Mouse (Mus musculus): ENCODE results near the gene Tmsb10. TPM values are rescaled to one million over a fixed set of nuclear protein-coding genes. Genes with fewer than 3 reads are reported as not detected.

The Tmsb10 gene
- 100 to 1,000 TPM; 318 to 329 TPM for total RNA-seq (2021)
- long read RNA-seq, experiment 1, transcript Tmsb10-202 (2 exons, 690 nt) = minor isoform, 232 of 565 reads
- long read RNA-seq, experiment 1, transcript Tmsb10-203 (3 exons, 570 nt) = major isoform, 326 of 565 reads
- long read RNA-seq, experiment 1, partial matches to known transcripts = 1 of 565 reads
- long read RNA-seq, experiment 1, other reads (novel, unspliced or antisense) = 4 of 565 reads
- long read RNA-seq, experiment 2, transcript Tmsb10-202 (2 exons, 690 nt) = minor isoform, 211 of 668 reads
- long read RNA-seq, experiment 2, transcript Tmsb10-203 (3 exons, 570 nt) = major isoform, 442 of 668 reads
- long read RNA-seq, experiment 2, partial matches to known transcripts = 9 of 668 reads
- long read RNA-seq, experiment 2, other reads (novel, unspliced or antisense) = 4 of 668 reads

DNA sequence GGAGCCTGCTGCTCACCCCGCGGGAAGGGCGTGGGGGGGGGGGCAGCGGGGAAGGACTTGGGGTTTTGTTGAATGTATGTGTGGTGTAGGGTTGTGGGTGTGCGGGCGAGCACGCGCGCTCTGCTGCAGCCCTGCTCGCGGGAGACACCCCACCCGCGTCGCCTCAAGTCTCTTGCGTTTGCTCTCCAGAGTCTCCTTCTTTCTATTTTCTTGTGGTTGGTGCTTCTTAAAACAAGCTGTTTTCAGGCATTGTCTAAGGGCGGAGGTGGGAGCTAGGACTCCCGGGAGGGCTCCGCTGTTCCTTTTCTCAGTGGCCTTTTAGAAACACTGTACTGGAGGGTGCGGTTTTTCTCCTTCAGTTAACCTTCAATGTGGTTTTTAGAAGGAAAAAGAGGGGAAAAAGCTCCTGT is at the start of gene Tmsb10:
Gene Tmsb10, minus strand, starts transcription at position 87 of the 410 bp plus-strand sequence.
- Histone ChIP-seq H3K27ac (peak within 1 kb of the TSS; percentile 94), H3K4me3 (peak within 1 kb of the TSS; percentile 94)
- no peak for TF ChIP-seq CTCF (conservative IDR thresholded peaks at IDR 0.05)
- DNase-seq (ENCODE audit: low spot score in 2 of 2) = no peak

- Histone ChIP-seq H3K27ac (no peak overlapping the region), H3K4me3 (no peak overlapping the region)
- no peak for DNase-seq (ENCODE audit: low spot score in 2 of 2)
- no peak for TF ChIP-seq CTCF (conservative IDR thresholded peaks at IDR 0.05)
These were observed 45.1 kb upstream of the Tmsb10 start for GRCm38 (mm10) chr6:73003601-73004000.

DNA sequence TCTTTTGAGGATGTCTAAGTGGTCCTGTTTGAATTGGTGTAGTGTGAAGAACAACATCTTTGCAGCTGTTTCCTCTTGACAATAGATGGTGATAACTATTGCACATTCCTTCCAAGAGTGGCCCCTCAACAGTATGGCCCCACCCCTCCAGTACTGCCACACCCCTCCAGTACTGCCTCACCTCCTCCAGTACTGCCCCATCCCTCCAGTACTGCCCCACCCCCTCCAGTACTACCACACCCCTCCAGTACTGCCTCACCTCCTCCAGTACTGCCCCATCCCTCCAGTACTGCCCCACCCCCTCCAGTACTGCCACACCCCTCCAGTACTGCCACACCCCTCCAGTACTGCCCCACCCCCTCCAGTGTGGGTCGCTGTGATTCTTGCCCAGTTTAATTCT is 43.8 kb upstream of the Tmsb10 start:
- no peak overlapping the region for H3K4me3 ChIP-seq
- no peak overlapping the region for H3K27ac ChIP-seq
- DNase-seq (ENCODE audit: low spot score in 2 of 2) = no peak
- no peak for TF ChIP-seq CTCF (conservative IDR thresholded peaks at IDR 0.05)

DNA sequence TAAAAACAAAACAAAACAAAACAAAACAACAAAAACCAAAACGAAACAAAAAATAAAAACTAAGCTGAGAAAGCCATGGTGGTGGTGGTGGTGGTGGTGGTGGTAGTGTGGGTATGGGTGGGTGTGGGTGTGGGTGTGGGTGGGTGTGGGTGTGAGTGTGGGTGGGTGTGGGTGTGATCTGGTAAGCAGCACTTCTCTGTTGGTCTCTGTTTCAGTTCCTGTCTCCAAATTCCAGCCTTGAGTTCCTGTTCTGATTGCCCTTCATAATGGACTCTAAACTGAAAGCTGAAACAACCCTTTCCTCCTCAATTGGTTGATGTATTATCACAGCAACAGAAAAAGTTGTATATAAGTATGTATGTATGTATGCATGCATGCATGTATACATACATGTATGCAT is 40.3 kb upstream of the Tmsb10 start:
- no peak for TF ChIP-seq CTCF (conservative IDR thresholded peaks at IDR 0.05)
- no peak overlapping the region for H3K27ac ChIP-seq
- no peak overlapping the region for H3K4me3 ChIP-seq
- no peak for DNase-seq (ENCODE audit: low spot score in 2 of 2)

- no peak overlapping the region for H3K27ac ChIP-seq
- TF ChIP-seq CTCF (conservative IDR thresholded peaks at IDR 0.05) = no peak
- no peak overlapping the region for H3K4me3 ChIP-seq
- no peak for DNase-seq (ENCODE audit: low spot score in 2 of 2)
These were observed 35.1 kb upstream of the Tmsb10 start for GRCm38 (mm10) chr6:72993688-72994082.

GRCm38 (mm10) chr6:72993054-72993687 is 34.6 kb upstream of the Tmsb10 start:
- no peak for DNase-seq (ENCODE audit: low spot score in 2 of 2)
- no peak for TF ChIP-seq CTCF (conservative IDR thresholded peaks at IDR 0.05)
- H3K27ac ChIP-seq = no peak overlapping the region
- no peak overlapping the region for H3K4me3 ChIP-seq

GRCm38 (mm10) chr6:72990206-72990605 is 31.7 kb upstream of the Tmsb10 start:
- TF ChIP-seq CTCF (conservative IDR thresholded peaks at IDR 0.05) = no peak
- DNase-seq (ENCODE audit: low spot score in 2 of 2) = no peak
- no peak overlapping the region for H3K4me3 ChIP-seq
- H3K27ac ChIP-seq = no peak overlapping the region

DNA sequence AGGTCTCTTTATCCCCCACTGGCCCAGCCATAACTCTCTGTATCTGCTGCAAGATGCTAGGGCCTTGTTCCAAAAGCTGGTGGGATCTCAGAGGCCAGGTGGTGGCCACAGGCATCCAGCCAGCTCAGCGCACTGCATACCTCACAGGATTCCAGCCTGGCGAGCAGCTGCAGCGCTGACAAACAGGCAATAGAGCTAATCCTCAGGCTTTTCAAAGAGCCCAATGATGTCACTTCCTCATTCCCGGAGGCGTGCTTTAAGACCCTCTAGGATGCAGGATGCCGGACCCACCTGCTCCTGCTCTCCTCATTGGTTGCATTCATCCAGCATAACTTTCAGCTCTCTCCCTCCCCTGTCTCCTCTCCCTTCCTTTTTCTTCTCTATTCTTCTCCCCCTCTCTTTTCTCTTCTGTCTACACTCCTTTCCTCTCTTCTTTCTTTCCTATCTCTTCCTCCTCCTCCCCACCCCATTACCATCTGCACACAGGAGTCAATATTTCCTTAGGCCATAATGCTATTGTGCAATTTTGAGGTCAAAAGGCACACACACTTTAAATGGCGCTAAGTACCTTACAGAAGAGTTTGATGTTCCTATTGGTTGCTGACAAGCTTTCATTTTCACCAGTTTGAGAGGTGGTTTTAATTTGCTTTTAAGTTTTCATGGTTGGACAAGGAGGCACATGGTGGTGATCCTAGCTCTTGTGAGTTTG is 30.6 kb upstream of the Tmsb10 start:
- Histone ChIP-seq H3K27ac (no peak overlapping the region), H3K4me3 (no peak overlapping the region)
- TF ChIP-seq CTCF (conservative IDR thresholded peaks at IDR 0.05) = no peak
- DNase-seq (ENCODE audit: low spot score in 2 of 2) = no peak

GRCm38 (mm10) chr6:72982506-72982905 is 24.0 kb upstream of the Tmsb10 start:
- no peak for TF ChIP-seq CTCF (conservative IDR thresholded peaks at IDR 0.05)
- H3K27ac ChIP-seq = no peak overlapping the region
- no peak for DNase-seq (ENCODE audit: low spot score in 2 of 2)
- no peak overlapping the region for H3K4me3 ChIP-seq

DNA sequence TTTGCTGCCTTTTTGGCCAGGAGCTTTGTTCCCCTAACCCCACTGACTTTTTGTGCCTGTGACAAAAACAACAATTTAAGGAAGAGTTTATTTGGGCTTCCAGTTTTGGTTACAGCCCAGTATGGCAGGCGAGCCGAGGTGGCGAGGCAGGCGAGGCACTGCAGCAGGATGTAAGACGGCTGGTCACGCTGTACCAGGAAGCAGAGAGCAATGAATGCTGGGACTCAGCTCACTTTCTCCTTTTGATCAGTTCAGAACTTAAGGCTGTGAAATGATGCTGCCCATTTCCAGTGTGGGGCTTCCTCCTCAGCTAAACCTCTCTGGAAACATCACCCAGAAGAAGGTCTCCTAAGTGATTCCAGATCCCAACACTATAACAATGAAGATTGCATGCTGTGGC is 23.3 kb upstream of the Tmsb10 start:
- Histone ChIP-seq H3K4me3 (no peak overlapping the region), H3K27ac (no peak overlapping the region)
- no peak for DNase-seq (ENCODE audit: low spot score in 2 of 2)
- no peak for TF ChIP-seq CTCF (conservative IDR thresholded peaks at IDR 0.05)

DNA sequence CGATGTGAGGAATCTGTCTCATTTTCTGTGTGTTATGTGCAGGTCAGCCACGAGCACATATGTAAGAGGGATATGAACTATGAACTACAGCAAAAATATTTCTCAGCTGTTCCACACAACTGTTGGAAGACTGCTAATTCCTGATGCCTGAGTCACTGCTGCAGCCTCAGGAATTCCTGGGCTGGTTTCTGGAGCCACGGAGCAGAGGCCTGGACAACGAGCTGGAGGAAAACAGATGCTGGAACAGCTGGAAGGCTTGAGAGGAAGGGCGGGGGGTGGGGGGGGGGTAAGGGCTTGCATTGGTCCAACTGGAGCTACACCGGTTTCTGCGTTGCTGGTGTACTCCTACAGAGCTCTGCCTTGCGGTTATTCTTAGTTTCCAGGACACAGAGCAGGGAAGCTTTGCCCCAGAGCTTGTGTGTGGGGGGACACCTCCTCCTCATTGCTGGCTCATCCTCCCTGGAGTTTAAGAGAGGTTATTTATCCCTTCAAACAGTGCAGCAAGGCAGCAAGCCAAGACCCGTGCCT is 22.6 kb upstream of the Tmsb10 start:
- no peak for DNase-seq (ENCODE audit: low spot score in 2 of 2)
- H3K4me3 ChIP-seq = no peak overlapping the region
- TF ChIP-seq CTCF (conservative IDR thresholded peaks at IDR 0.05) = no peak
- H3K27ac ChIP-seq = no peak overlapping the region

DNA sequence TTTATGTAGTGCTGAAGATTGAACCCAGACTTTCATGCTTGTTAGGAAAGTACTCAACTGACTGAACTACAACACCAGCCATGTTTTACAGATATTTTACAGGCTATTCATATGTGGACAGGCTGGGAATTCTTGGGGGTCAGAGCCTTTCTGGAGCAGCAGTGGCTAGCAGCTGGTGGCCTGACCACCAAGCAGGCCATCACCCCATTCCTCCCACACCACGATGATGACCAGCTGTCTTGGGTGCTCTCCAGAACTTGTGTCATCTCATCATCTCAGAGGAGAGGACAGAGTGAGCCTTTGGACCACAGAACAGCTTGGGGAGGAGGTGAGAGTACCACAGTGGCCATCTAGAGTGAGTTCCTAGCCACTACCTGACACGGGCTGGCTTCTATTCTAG is 18.3 kb upstream of the Tmsb10 start:
- TF ChIP-seq CTCF (conservative IDR thresholded peaks at IDR 0.05) = no peak
- Histone ChIP-seq H3K27ac (no peak overlapping the region), H3K4me3 (no peak overlapping the region)
- DNase-seq (ENCODE audit: low spot score in 2 of 2) = no peak

DNA sequence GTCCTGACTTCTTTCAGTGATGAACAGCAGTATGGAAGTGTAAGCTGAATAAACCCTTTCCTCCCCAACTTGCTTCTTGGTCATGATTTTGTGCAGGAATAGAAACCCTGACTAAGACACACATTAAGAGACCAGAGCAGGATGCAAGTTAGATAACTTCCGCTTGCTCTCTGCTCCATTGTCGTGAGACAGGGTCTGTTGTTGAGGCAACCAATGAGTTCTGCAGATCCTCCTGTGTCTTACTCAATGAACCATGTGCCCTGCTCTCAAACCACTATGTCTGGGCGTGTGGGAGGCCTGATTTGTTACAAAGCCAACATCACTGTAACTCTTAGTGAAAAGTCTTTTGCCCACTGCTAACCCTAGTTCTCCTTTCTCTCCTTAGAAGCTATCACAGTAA is 12.5 kb upstream of the Tmsb10 start:
- no peak for TF ChIP-seq CTCF (conservative IDR thresholded peaks at IDR 0.05)
- no peak overlapping the region for H3K27ac ChIP-seq
- H3K4me3 ChIP-seq = no peak overlapping the region
- no peak for DNase-seq (ENCODE audit: low spot score in 2 of 2)
